Mouse (Mus musculus) 416B (cell line): ENCODE results near the gene Zmat5.

Source experiments
- DNase-seq: peaks from one replicate; pipeline ENCODE4 v3.0.0; 2011; ENCODE audit warnings: low read depth

The Zmat5 gene

DNA sequence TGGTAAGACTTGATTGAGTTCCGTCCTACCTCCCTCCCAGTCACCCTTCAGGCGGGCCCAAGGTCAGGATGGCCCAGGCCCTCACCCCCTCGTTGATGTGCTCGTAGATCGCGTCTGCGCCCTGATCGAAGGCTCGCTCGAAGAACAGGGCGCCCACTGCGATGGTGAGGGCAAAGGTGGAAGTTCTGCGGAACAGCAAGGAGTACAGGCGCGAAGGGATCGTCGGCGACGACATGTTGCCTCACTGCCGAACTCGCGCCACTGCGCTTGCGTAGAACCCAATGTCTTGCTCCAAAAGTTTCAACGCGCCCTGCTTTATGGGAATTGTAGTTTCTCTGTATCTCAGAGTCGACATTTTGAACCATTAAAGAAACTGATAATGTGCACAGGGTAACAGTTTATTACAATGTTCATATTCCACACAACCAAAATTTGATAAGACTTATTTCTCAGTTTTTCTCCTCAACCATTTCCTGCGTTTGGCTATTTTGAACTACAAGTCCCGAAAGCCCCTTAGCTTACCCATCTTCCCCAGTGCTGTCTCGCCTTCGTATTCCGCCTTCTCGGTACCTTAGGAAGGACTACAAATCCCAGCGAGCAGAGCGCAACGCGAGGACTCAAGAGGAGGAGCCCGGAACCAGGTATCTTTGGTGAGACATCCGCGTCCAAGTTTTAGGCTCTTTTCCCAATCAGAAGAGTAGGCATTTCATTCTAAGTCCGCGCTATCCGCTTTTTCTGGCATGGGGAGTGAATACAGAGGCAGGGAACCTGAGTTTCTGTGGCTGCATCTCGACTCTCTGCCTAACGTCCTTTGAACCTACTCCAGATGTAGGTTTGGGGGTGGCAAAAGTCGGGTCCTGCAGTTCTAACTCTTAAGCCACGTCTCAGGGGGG is at the start of gene Zmat5, which contains the start of gene Uqcr10:
Gene Zmat5 (plus strand): TSS at position 607 of the 893 bp plus-strand sequence.
Gene Uqcr10 (minus strand): TSS at position 271 of the 893 bp plus-strand sequence.
- DNase-seq, result peak; percentile 99

DNA sequence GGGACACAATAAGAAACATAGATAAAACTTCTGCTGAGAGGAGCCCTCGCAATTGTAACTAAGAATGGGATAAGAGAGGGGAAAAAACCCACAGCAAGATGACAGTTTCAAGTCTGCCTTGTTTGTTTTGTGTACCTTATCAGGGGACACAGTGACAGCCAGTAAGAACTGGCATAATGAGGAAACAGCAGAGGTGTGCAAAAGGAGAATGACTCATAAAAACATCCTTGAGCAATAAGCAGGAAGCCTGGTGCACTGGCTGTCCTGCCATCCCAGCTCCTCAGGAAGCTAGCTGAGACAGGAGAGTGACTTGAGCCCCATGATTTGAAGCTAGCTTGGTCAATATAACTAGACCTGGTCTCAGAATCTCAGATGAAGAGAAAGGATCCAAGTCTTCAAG is 44.7 kb upstream of the Zmat5 start:
- DNase-seq, result peak; percentile 87

DNA sequence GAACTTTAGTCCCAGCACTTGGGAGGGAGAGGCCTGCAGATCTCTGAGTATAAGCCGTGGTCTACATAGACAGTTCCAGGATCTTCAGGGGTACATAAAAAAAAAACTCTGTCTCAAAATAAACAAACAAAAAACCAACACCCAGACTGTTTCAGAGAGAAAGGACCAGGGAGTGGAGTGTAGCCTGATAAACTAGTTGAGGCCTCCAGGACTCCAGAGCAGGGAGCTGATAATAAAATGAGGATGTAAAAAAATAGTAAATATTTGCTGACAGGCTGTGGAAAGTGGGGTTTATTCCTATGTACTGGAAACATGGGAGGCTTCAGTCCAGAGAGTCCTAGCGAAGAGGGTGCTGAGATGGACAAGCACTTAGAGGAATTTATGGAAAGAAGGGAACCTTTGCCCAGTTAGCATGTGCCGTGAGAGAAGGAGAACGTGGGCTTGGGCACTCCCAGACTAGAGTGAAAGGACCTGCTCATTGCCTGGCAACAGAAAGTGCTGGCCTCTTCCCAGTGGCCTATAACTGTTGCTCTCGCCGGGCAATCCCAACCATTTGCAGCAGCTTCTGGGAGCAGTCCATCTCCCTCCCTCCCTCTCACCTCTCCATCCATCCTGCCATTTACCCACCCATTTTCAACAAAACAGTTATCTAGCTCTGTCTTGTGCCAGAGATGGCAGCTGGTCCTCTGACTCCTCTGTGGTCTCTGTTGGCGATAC is 44.0 kb upstream of the Zmat5 start:
- no peak for DNase-seq

DNA sequence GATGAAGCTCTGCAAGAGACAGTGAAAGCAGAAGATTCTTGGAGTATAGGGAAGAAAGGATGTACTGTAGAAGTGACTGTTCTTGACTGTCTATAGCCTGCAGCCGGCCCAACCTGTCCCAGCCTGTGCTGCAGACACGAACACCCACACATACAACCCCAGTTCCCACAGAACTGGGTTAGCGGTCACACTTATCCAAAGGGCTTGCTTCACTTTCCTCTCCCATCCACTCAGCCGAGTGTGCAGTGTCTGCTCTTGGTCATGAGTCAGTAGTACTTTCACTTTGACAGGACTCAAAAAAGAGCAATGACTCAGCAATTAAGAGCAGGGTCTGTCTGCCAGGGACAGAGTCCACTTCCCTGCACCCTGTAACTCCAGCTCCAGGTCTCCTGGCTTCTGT is 43.2 kb upstream of the Zmat5 start:
- peak; percentile 89 for DNase-seq

DNA sequence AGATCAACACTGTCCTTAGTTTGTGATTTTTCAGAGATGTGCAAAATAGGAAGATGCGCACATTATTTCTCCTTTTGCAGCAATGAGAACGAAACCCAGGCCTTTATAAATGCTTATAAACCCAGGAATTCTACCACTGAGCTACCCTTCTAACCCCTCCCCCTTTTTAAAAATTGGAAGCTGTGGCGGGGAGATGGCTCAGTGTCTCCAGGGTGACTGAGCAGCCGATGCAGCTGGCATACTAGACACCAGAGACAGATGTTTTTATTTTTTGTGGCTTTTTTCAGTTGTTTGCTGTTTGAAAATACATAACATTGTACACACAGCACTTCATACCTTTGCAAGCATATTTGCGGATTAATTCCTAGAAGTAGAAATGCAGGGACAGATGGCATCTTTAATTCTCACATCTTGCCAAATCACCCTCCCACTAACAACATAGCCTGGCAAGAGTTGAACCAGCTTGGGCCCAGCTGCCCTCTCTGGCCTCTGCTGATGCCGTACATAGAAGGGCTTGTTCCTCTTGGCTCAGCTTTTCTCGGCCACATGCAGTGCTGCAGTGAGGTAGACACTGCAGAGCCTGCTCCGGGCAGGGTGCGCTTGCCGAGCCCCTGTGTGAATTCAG is 42.5 kb upstream of the Zmat5 start:
- DNase-seq, result no peak

DNA sequence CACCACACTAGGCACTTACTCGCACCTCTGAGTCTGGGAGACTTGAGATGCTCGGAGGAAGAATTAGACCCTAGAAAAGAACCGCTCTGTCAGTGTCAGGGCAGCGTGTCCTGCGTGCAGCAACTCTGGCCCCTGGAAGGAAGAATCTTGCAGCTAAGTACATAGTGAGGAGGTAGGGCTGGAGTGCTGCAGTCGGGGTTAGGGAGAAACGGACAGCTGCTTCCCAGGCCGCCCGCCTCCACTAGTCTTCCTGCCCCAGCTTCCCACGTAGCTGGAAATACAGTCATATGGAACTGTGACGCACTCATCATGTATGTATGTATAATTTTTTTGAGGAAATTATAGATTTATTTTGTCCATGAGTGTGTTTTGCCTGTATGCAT is 42.0 kb upstream of the Zmat5 start:
- no peak for DNase-seq

DNA sequence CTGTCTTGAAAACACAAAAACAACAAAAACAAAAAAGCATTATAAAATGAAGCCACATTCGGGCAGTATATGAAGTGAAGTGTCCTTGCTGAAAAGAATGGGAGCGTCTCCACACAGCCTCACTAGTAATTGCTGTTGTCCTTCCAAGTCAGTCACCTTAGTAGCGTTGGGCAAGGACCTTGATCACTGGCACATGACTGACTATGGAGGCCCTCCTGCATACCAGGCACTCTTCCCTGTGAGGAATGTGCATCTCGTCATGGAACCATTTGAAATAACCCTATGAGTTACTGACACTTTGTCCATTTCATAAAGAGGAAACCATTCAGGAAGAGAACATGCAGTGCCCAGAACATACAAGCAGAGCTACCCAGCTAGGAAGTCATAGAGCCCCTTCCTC is 32.7 kb upstream of the Zmat5 start:
- DNase-seq, result no peak

DNA sequence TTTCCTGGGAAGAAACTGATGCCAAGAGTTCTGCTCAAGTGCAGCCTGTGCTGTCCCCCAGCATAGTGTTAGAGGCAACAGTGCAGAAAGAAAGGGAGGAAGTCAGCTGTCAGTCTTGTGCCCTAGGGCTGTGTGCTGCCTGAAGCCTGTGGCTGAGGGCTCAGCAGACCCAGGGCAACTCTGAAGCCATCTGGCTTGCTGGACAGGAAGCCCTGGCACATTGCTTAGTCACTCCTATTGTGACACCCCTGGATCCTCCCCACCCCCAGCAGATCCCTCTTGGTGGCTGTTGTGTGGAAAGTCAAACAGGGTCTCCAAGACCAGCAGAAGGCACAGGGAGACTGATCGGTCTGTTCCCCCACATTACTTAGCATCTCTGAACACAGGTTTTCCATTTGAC is 29.9 kb upstream of the Zmat5 start:
- peak; percentile 86 for DNase-seq

DNA sequence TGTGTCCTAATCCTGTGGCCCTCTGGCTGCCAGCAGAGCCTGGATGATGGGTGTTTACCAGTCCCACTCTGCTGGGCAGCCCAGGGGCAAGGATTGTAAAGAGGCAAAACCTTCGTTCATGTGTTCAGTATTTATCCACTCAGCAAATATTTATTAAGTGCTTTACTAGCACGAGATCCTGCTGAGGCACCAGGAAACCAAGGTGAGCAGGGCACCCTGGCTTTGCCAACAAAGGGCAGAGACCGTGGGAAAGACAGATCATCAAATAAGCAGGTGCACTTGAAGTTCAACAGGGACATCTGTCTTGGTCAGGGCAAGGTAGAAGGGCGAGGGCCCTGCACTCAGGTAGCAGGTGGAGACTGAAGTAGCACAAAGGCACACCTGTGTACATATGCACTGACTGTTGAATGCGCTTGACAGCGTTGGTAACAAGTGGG is 29.3 kb upstream of the Zmat5 start:
- DNase-seq, result no peak

DNA sequence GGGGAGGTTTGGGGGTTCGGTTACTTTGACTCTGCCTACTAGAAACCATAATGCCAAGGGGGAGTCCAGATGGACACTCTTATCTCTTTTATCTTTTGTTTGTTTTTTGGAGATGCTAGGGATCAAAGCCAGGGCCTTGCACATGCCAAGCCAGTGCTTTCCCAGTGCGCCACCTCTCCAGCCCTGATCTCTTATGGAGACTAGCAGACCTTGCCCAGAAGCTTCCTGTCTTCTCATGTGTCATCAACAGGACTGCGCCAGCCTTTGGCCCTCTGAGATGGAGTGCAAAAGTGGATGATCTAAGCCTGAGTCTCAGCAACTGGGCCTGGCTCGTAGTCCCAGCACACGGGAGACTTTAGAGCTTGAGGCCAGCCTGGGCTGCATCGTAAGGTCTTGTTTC is 28.8 kb upstream of the Zmat5 start:
- no peak for DNase-seq

DNA sequence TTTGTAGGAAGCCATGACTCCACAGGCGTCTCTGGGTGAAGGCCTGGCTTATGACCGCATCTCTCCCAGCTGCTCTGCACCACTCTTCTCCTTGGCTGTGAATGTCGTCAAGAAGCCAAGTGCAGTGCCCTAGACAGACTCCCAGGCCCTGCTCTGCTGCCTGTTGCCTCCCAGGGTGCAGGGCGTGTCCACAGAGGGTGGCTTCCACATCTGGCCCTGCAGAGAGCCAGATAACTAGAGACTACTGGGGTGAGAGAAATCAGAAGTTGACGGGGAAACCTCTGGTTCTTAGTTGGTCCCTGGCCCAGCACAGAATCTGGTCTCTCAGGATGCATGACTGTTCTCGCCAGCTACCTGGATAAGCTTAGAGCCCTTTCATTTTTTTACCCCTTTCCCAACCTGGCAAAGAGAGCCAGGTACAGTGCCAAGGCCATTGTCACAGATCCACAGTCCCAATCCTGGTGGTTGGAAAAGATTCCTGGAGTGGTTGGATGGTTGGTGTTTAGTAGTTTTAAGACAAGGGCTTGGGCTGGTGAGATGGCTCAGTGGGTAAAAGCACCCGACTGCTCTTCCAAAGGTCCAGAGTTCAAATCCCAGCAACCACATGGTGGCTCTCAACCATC is 27.1 kb upstream of the Zmat5 start:
- DNase-seq, result no peak

DNA sequence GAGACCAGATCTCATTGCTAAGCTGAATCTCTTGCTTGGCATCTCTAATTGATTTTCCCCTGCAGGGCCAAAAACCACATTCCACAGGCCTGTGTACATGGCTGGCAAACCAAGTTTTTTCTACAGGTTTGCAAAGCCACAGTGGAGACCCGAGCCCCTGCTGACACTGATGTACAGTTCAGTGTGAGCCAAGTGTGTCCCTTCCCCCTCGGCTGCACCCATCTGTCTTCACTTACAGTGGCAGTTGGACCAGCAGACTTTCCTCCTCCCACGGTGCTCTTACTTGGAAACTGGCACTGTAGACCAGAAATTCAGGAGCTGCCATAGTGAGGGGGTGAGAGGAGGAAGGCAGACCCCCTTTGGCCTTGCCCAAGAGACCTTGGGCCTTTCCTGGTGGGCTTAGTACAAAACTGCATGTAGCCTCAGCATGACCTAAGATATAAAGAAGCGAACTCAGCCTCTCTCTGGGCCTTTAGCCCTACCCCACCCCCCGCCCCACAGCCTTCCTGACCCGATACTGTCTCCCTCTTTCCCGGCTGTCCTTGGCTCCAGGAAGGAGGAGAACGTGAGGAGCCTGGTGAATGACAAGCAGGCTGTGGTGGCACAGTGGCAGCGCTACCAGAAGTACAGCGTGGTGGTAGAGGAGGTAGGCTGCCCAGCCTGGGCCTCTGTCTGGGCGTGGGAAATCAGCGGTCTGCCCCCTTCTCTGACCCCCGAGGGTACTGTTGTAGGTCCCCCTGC is 25.6 kb upstream of the Zmat5 start:
- no peak for DNase-seq

DNA sequence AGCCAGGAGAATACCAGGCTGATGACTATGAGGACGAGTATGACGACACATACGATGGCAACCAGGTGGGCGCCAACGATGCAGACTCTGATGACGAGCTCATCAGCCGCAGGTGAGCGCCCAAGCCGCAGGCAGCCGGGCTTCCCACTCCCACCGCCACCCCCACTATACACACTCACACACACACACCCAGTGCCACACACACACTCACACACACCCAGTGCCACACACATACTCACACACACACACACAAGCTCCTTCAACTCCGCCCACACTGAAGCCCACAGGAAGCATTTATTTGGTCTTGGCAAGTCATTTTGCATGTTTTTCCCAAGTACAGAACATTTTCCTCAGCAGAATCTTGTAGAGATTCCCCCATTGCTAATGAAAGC is 25.0 kb upstream of the Zmat5 start:
- no peak for DNase-seq

DNA sequence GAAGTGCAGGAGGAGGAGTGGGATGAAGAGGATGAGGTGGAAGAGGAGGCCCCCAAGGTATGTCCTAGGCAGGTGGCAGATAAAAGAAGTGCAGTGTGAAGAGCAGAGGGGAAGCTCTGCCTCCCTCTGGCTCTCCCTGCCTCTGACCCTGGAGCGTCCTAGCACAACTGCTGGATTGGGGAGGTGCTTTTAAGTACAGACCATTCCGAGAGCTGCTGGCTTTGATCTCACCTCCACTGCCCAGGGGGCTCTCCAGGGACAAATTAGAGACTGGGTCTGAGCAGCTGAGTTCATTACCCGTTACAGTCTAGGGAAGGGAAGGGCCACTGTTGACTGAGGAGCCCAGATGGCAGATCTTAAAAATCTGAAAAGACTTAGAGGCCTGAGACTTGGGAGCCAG is 24.4 kb upstream of the Zmat5 start:
- no peak for DNase-seq

DNA sequence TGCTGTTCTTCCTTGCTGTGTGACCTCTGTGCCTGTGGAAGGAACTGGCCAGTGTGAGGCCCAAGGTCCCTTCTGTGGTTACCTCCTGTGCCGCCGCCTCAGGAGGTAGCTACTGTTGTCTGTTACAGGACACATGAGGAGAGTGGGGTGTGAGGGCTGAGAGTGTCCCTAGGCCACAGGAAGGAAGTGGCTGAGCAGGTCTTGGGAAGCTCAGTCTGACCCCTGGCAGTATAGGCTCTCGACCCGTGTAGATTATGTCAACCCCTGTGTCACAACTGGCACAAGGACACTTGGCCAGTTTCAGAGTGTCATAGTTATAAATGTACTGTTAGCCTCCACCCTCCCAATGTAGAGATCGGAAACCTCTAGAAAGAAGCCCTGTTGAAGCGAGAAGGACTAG is 21.0 kb upstream of the Zmat5 start:
- DNase-seq, result peak; percentile 80

DNA sequence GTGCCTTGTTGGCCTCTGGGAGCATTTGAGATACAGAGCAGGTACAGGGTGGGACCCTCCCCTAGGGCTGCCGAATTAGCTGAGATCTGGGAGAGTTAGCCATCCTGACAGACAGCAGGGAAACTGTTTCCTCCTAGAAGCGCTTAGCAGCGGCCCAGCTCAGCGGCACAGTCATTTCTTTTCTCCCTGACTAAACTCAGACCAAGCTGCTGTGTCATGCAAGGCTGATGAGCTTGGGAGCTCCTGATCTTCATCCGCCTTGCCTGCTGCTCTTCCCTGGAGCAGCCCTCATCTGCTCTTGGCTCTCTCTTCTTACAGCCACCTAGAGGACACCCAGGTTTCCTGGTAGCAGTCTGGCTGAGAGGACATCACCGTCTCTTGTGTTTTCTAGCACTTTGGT is 20.3 kb upstream of the Zmat5 start:
- DNase-seq, result no peak

DNA sequence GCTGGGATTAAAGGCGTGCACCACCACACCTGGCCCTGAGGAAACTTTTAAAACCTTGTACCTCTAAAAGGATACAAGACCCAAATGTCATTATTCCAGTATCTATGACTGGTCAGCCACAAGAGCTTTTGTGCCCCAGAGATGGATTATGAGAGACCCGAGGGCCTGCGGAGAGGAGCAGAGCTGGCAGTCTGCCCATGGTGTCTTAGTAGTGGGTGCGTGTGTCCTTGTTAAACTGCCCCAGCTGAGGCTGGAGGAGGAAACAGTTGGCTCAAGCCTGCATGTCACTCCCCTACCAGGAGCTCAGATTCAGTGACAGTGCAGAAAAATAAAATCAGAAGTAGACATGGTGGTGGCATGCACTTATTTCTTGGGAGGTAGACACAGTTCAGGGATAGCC is 19.4 kb upstream of the Zmat5 start:
- no peak for DNase-seq

DNA sequence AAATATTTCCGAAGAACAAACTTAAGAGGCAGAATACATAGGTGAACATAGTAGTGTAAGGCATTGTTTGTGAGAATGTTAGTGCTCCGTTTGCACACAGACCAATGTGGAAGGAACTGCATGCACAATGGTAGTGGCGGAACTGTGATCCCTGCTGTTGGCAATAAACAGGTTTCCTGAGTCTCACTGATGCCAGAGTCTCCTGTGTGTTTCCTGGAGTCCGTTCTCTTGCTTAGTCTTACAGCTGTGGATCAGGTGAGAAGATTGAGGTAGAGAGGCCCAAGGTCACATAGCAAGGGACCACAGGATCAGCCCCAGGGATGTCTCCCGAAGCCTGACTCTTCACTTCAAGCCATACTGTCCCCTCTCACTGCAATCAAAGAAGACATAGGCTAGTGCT is 19.0 kb upstream of the Zmat5 start:
- no peak for DNase-seq

DNA sequence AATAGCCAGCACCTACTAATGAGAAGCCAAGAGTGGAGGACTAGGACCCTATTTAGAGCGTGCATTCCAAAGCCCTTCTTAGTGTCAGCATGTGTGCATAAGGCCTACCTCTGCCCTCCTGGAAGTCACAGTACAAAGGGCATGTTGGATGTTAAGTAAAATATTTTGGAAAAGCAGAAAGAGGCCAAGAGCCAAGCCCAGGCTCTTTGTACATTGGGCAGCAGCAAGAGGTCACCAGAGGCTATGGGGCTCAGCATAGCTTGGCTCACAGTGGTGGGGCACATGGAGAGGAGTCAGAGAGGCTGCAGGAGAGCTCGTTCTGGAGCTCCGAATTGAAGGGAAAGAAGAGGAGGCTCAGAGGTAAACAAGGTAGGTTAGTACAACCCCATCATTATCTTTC is 17.5 kb upstream of the Zmat5 start:
- DNase-seq, result no peak

DNA sequence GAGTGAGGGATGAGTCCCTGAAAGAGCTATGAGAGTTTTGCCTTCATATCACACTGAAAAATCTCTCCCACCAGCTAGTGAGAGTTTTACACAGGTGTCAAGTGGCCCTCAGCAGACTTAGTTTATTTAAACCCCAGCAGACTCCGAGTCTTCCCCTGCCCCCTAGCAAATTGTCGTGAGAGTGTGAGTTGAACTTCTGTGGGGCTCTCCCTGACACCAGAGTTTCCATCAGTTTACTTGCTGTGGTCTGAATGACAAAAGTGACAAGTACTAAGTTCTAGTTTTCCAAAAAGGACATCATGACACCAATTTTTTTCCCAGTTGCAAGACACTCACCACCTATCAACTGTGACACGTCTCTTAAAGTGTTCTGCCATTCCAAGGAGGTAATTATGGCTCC is 16.6 kb upstream of the Zmat5 start:
- DNase-seq, result no peak

DNA sequence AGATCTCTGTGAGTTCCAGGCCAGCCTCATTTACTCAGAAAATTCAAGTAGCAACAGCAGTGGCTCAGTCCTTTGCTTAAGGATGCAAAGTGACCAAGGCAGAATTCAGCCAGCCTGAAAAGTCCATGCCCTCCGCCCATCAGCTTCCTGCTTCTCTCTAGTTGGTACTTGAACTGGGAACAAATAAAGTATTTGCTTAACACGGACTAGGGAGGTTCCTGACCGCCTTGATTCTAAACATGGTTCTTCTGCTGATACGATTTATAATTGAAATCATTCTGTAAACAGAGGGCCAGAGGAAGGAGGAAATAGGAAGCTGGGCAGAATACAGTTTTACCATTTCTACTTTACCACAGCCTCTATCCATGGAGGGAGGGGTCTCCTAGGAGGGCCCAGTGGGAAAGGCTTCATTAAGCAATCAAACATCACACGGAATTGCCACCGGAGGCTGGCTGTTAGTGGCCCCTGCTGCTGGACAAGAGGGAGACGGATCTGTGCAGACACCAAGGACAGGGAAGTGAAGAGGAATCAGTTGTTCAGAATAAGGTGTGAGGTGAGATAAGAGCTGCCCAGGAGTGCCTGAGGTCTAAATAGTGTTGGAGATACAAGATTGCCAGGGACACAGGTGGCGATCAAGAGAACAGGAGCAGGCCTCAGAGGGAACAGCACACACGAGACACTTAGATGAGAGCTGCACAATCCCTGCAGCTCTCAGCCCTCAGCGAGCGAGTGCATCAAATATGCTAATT is 15.7 kb upstream of the Zmat5 start:
- no peak for DNase-seq
